Mouse (Mus musculus) hematopoietic stem cell, adult 5-6 weeks (primary cell): ENCODE results near the gene Zfp991. TPM values are rescaled to one million over a fixed set of nuclear protein-coding genes. Genes with fewer than 3 reads are reported as not detected.
"Not testable (repeated sequence)": the region's sequence is repeated elsewhere in the genome, so short reads cannot be mapped to it uniquely, and the experiment has no call there.

Experiments used
- ATAC-seq, 2 experiments: fragments of 125-278 bp in 1 of 2; replicated peaks in 1 of 2; 2 replicates each; pipeline ENCODE4 v1.8.0; 2016 to 2017; ENCODE audit warnings: inconsistent platforms in 2 of 2, mild to moderate bottlenecking in 2 of 2, moderate number of reproducible peaks in 2 of 2, low read depth in 1 of 2, moderate TSS enrichment in 1 of 2; ENCODE audit not compliant: low FRiP score in 2 of 2, poor library complexity in 2 of 2, severe bottlenecking in 2 of 2, insufficient read depth in 1 of 2, low TSS enrichment in 1 of 2
- total RNA-seq: library from RNA; stranded (forward); fragments of 172-1452, 232-1000 nt; gene quantifications from 2 replicates; pipeline ENCODE4 v1.2.3, GENCODE M21; 2017

Gene Zfp991
- total RNA-seq, 1 experiment from 2014 or later, result 44.5 TPM

- not testable (repeated sequence) for ATAC-seq
Observed at GRCm38 (mm10) chr4:147223778-147224435, 92.1 kb downstream of the Zfp991 start.

- ATAC-seq, result not testable (repeated sequence)
Observed at GRCm38 (mm10) chr4:147225616-147226015, 93.8 kb downstream of the Zfp991 start.

GRCm38 (mm10) chr4:147230026-147230425, 98.2 kb downstream of the Zfp991 start:
- ATAC-seq, result not testable (repeated sequence)

Other genes starting within 250 kb of the Zfp991 start
- not detected in 2 replicates for gene Gm21411, start 222.4 kb upstream of the Zfp991 start, total RNA-seq
- not detected in 2 replicates for gene Zfp989, start 160.1 kb upstream of the Zfp991 start, total RNA-seq
- gene Rex2, start 110.2 kb upstream of the Zfp991 start, total RNA-seq, result not detected in 2 replicates
- gene Zfp988, start 173.6 kb downstream of the Zfp991 start, total RNA-seq, result 0.31 and 0.45 TPM in 2 replicates
- gene Zfp978, start 229.3 kb downstream of the Zfp991 start, total RNA-seq, result not detected in 2 replicates